ENCODE assay signal across 8 mouse cellular contexts in the genomic region with DNA sequence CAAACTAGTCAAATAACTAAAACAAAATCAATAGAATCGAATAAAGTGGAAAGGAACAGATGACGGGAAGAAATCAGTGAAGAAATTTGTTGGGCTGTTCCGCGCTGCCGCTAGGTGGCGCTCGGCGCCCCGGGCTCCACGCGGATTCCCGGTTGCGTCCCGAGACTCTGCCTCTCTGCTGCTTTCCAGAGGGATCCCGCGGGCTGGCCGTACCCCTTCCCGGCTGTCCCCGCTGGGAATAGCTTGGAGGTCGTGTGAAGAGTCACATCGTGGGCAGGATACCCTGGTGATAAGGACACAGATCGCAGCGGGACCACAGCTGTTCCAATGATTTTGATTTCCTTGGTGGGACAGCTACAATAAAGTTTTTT. TPM values are rescaled to one million over a fixed set of nuclear protein-coding genes. Genes with fewer than 3 reads are reported as not detected.
DNase-seq lines count a peak whose midpoint lies in the region; ATAC-seq and TF ChIP-seq lines count a peak whose summit lies in the region.

No protein-coding gene starts in this region.

- H3K36me3 ChIP-seq in G1E (replicated peaks) = peaks cover 39% of the 10 kb centered on the region
- H3K36me3 ChIP-seq in forebrain, embryonic 15.5 days = peaks cover 12% of the 10 kb centered on the region
- H3K36me3 ChIP-seq in lung, postnatal 0 days (ENCODE audit: insufficient read depth, low read length) = peaks cover 7% of the 10 kb centered on the region; the same call in 1 of the 2 replicates

- intact Hi-C loops in heart, postnatal 36 days (cut with DNase I) = loop anchor here (5.0 kb wide), 1 partner anchor 166 kb away; no protein-coding TSS in a partner anchor

- peak overlapping the region; percentile 68; the same call in 1 of the 2 replicates for H3K4me3 ChIP-seq in G1E (ENCODE audit: low read depth, low read length)
- H3K4me3 ChIP-seq in forebrain, embryonic 15.5 days = peak overlapping the region; percentile 32
- peak overlapping the region; percentile 40 for H3K4me3 ChIP-seq in lung, postnatal 0 days (ENCODE audit: low read depth, low read length)

- H3K4me2 ChIP-seq in forebrain, embryonic 15.5 days (replicated peaks) = peak overlapping the region; percentile 49
- peak overlapping the region; percentile 83 for H3K4me2 ChIP-seq in lung, postnatal 0 days (replicated peaks; ENCODE audit: low read depth, low read length)

- peak; percentile 93 for TF ChIP-seq CTCF in G1E (IDR thresholded peaks at IDR 0.05; ENCODE audit: low read depth, low read length)
- peak; percentile 92 for TF ChIP-seq CTCF in lung, postnatal 0 days (IDR thresholded peaks at IDR 0.05)

- no peak for ATAC-seq in G1E (ENCODE audit: extremely low read depth, insufficient number of reproducible peaks, low FRiP score, poor library complexity, severe bottlenecking)
- peak; percentile 77 for ATAC-seq in forebrain, embryonic 15.5 days (replicated peaks)
- peak; percentile 63 for ATAC-seq in lung, postnatal 0 days

- H3K4me1 ChIP-seq in G1E (ENCODE audit: insufficient read depth, low read depth, low read length) = peaks cover 7% of the 10 kb centered on the region
- H3K4me1 ChIP-seq in forebrain, embryonic 15.5 days = peaks cover 10% of the 10 kb centered on the region
- no peaks in the 10 kb centered on the region for H3K4me1 ChIP-seq in lung, postnatal 0 days (ENCODE audit: insufficient read depth, low read depth, low read length)

- DNase-seq in G1E (ENCODE audit: low spot score) = peak; percentile 56
- DNase-seq in cerebellum, adult 11 months = peak; percentile 38
- peak; percentile 70 to 74 for DNase-seq in heart, postnatal 36 days
- peak; percentile 40 to 60 for DNase-seq in layer of hippocampus, postnatal 14 days (ENCODE audit: low spot score in 2 of 2)
- peak; percentile 81 for DNase-seq in lung, postnatal 0 days (ENCODE audit: low spot score)
- DNase-seq in ovary, postnatal 36 days (ENCODE audit: low spot score) = peak; percentile 76
- DNase-seq in urinary bladder, adult 2 months (ENCODE audit: low spot score) = peak; percentile 59

- no peak overlapping the region; the same call in 1 of the 2 replicates for H3K27ac ChIP-seq in forebrain, embryonic 15.5 days (replicated peaks)
- H3K27ac ChIP-seq in lung, postnatal 0 days (ENCODE audit: low read length) = peak overlapping the region; percentile 39; the same call in 1 of the 2 replicates

- WGBS in forebrain, embryonic 15.5 days = under 1% methylated on average over 23 of the region's 23 CpGs
- WGBS in lung, postnatal 0 days = under 1% methylated on average over 23 of the region's 23 CpGs

- H3K9ac ChIP-seq in forebrain, embryonic 15.5 days (replicated peaks) = 0 out of 2 replicates have a peak overlapping the region, but pooled peaks have one; percentile 9
- peak overlapping the region; percentile 36; the same call in 1 of the 2 replicates for H3K9ac ChIP-seq in lung, postnatal 0 days (replicated peaks; ENCODE audit: low read depth)

- H3K9me3 ChIP-seq in G1E (replicated peaks) = no peaks in the 10 kb centered on the region
- no peaks in the 10 kb centered on the region for H3K9me3 ChIP-seq in forebrain, embryonic 15.5 days
- no peaks in the 10 kb centered on the region for H3K9me3 ChIP-seq in lung, postnatal 0 days (ENCODE audit: low read length)

- no peak for TF ChIP-seq EP300 in lung, postnatal 0 days (IDR thresholded peaks at IDR 0.05)

- no peaks in the 10 kb centered on the region for H3K27me3 ChIP-seq in G1E (ENCODE audit: insufficient read depth, low read length)
- no peaks in the 10 kb centered on the region for H3K27me3 ChIP-seq in forebrain, embryonic 15.5 days
- no peaks in the 10 kb centered on the region for H3K27me3 ChIP-seq in lung, postnatal 0 days (replicated peaks; ENCODE audit: insufficient read depth, low read length)

RNA-seq across cellular contexts. Expression of a gene that starts 19.6 kb away (rescaled TPM):
- total RNA-seq in G1E (2014; fragmentation: Nextera tagmentation) = not detected in 2 replicates
- total RNA-seq in G1E (2017) = 0.11 TPM in 1 of 2 replicates, not detected in the other
- not detected in 2 replicates for polyA plus RNA-seq in G1E (2012)
- polyA plus RNA-seq in forebrain, embryonic 15.5 days (2015; fragmentation: Nextera tagmentation; extraction: Ambion mirVana) = 0.11 and 0.14 TPM in 2 replicates
- total RNA-seq in heart, postnatal 36 days (2021) = not detected
- total RNA-seq in layer of hippocampus, postnatal 14 days (2021) = under 1 TPM; 0.50 to 0.69 TPM
- polyA plus RNA-seq in lung, postnatal 0 days (2015; fragmentation: Nextera tagmentation; extraction: Ambion mirVana) = 0.30 and 0.32 TPM in 2 replicates
- polyA plus RNA-seq in urinary bladder, adult 2 months (2012; rRNA removed) = 0.23 and 0.28 TPM in 2 replicates

RNA-seq across cellular contexts. Expression of a gene that starts 56.2 kb away (rescaled TPM):
- total RNA-seq in G1E (2014; fragmentation: Nextera tagmentation) (32.2 and 40.4 TPM in 2 replicates), G1E (2017) (45.0 and 45.8 TPM in 2 replicates)
- polyA plus RNA-seq in G1E (2012) = 21.1 and 21.2 TPM in 2 replicates
- polyA plus RNA-seq in forebrain, embryonic 15.5 days (2015; fragmentation: Nextera tagmentation; extraction: Ambion mirVana) = 57.9 and 60.1 TPM in 2 replicates
- total RNA-seq in heart, postnatal 36 days (2021) = 10 to 100 TPM; 21.2 to 23.0 TPM
- total RNA-seq in layer of hippocampus, postnatal 14 days (2021) = 10 to 100 TPM; 43.8 to 58.2 TPM
- polyA plus RNA-seq in lung, postnatal 0 days (2015; fragmentation: Nextera tagmentation; extraction: Ambion mirVana) = 30.8 and 34.1 TPM in 2 replicates
- polyA plus RNA-seq in urinary bladder, adult 2 months (2012; rRNA removed) = 42.0 and 45.8 TPM in 2 replicates
